Mouse (Mus musculus): ENCODE measurements around the gene Smug1.
A peak's percentile ranks its signal among the peaks of the same experiment; 100 is the strongest.

The Smug1 gene

DNA sequence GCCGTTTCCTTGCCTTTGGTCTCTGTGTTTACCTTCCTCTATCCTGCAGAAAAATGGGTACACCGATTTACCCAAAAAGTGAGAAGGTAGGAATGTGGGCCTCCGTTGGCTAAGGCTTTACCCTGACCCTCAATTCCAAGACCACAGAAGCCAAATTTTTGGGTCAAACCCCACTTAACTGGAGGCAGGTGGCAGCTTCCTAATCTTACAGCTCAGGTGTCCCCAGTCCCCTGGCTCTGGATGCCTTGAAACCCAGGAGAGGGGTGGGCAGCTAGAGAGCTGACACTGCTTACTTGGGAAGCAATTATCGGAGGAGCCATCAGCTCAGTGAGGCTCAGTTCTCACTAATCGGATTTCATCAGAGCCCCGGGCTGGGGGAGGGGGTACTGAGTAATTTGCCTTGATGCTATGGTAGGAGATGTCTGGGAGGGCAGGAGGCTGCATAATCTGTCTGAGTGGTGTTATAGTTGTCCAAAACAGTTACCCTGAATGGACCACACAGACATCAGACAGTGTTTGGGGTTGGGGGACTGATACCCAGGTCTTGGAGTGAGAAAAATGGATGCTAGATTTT, at the start of gene Smug1:
Gene Smug1, minus strand, starts transcription at position 51 of the 574 bp plus-strand sequence.
- no peak for DNase-seq (ENCODE audit: low read depth, low spot score)

DNA sequence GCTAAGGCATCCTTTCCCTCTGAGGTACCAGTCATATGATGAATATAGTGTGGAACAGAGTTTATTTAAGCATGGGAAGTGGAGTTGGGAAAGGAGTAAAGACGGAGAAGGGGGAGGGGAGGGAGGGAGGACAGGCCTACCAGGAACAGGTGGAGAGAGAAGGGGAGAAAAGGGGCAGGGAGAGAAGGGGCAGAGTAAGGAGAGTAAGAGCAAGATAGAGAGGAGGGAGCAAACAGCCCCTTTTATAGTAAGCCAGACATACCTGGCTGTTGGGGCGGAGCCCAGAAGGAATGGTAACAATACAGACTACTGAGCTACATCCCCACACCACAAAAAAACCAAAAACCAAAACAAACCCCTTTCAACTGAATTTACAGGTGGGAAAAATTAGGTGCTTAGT, 49.2 kb upstream of the Smug1 start:
- no peak for DNase-seq (ENCODE audit: low read depth, low spot score)

DNA sequence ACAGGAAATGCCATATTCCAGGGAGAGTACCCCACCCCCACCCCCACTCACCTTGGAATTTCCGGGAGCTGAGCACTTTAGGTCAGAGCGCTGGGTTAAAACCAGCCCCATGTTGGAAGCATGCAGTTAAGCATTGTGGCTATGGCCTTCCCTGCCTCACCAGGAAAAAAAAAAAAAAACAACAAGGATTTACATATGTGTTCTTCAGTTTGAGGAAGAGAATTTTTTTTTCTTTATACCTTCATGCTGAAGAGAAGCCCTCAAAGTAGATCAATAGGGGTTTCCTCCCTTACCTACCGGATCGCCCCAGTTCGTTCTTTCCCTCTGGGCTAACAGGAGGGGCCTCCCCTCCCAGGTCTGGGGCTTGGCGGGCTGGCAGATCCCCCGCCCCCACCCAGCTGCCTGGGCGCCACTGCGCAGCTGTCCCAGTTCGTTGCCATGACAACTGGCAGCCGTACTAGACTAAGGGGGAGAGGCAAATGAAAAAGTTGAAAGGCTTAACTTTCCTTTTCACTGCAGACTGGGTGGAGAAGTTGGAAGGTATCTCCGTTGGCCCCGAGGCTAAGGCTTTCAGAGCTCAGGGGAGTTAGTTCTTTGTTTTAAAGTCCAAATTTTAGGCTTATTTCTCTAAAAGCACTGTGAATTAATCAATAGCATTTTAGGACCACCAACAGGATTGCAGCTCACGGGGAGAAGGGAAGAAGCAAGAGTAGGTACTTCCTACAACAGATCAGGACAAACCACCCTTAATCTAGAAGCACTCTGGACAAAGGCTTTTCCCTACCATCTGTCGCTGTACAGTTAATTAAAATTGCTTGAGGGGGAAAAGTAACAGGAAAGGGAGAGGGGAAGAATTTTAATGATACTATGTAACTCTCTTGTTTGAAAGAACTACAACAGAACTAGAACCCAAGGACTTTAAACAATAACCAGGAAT, 48.3 kb upstream of the Smug1 start:
- peak; percentile 13 for DNase-seq (ENCODE audit: low read depth, low spot score)

DNA sequence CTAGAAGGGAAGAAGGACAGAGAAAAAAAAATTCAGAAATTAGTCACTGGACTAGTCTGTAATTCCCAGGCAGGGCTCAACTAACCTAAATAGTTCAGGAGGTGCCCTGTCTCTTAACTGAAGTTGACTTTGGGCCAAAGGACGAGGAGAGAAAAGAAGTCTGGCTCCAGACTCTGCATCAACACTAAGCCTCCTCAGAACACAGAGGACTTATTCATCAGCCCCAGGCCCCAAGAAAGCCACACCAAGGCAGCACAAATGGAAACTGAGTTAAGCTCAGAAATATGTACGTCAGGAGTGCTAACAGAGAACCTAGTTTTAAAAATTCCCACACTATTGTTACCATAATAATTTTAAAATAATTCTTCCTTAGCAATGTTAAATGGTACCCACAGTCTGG, 47.3 kb upstream of the Smug1 start:
- DNase-seq (ENCODE audit: low read depth, low spot score): no peak

DNA sequence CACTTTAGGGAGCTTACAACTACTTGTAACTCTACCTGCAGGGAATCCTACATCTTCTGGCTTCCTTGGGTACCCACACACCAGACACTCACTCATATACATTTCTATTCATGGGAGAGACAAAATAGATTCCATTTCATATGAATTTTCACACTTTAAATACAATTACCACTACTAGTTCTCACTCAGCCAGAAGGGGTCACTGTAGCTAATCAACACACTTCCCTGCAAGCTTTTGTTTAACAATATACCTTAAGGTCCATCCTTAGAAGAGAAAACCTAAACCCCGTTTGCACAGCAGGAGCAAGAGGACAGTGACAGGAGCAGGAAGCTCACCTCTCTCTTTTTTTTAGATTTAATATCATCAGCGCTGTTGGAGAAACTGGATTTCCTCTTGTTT, 38.3 kb upstream of the Smug1 start:
- no peak for DNase-seq (ENCODE audit: low read depth, low spot score)

DNA sequence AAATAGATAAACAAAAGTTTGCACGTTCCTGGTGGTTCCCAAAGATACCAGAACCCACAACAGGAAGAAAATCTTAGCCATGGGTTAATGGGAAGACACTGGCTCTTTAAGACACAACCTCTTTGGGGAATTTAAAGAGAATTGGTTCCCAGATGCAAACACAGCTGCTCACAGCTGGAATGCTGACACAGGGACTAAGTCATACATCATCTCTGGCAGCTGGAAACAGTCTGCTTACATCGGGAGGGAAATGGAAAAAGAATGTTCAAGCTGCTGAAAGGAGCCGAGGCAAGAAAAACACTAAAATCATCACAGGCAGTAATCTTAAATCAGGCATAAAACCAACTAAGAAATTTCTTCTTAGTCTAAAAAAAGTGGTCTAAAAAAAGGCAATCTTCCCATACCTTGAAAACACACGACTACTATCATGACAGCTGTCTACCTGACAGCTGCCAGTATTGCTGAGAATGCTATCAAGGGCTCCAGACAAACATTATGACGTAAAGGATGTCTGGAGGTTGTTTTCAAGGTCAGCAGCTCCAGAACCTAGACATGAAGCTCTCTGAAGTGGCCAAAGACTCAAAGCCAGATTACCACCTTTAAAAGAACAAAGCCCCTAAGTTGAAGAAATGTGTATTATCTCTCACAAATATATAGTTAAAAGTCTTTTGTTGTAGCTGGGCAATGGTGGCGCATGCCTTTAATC, 35.3 kb upstream of the Smug1 start:
- no peak for DNase-seq (ENCODE audit: low read depth, low spot score)

DNA sequence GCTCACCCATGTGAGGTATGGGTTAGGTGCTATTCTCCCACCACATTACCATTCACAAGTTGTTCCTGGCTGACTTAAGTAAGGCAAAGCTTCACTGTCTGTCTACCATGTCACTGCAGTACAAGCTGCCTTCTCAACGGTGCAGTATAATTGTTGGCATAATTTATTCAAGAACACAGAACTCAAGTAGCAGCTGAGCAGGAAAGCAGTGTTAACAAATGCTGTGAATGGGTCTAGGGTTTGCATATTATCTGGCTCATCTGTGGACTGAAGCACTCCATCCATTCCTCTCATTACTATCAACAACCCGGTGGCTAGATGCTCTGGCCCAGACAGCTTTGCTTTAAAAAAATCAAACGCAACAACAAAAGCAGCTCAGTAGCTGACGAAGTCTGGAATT, 30.9 kb upstream of the Smug1 start:
- no peak for DNase-seq (ENCODE audit: low read depth, low spot score)

DNA sequence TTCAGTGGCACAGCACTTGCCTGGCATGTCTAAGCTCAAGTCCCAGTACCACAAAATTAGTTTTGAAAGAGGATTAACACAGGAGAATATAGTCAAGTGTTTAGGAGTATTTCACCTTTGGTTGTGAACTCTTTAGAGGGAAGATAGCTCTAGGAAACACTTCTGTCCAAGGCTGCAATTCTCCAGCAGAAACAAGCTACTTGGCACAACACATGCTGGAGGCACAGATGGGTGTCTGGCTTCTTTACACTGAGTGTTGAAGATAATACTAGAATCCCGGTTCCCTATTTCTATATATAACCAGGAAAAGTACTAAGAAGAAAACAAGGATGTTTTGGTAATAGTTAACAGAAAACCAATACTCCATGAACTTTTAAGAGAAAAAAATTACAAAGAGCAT, 29.9 kb upstream of the Smug1 start:
- no peak for DNase-seq (ENCODE audit: low read depth, low spot score)

DNA sequence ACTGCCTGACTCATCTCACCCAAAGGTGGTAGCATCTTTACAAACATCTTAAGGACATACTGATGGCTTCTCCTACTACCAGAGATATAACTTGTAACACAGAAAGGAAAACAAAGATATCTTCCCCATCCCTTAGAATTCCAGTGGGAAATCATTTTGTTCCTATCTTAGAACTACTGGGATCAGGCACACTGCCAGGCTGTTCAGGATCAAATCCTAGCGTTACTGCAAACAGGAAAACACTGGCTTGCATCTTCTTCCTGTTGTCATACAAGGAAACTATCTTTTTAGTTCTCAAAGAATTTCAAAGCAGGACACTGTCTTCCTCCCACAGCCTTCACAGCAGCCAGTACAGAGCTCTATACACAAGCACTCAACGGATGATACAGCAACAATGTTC, 26.7 kb upstream of the Smug1 start:
- DNase-seq (ENCODE audit: low read depth, low spot score): no peak

DNA sequence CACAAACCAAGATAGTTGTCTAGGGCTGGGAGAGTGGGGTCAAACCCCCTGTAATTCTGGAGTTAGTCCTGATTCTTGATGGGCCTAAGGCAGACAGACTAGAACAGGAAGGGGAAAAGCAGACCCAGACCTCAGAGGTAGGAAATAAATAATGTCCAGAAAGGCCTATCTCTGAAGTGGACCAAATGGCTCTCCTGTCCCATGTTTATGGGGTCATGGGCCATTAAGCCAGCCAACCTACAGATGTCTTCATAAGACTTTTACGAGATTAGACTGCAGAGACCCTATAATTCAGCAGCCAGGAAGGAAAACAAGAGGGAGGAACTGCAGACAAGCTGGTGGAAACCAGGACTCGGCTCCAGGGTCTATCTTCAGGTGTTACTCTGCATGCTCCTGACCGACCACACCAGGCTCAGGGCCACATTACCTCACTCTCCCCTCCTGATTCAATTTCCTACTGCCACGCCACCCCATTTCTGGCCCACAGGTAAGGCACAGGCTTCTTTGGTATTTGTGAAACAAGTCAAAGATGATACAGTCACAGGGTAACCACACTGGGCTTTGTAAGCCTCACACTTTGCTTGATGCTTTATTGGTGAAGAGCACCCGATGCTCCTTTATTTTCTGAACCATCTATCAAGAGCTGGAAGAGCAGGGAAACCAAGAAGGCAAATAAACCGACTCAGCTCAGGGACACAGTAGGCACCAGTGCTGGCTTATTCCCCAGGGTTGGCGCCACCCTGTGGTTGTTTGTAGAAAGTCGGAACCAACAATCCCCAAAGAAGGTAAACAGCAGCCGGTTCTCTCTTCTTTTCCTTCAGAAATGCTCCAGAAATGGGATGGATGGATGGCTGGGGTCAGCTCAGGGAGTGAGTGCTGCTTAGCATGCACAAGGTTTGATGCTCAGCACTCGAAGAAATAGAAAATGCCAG, 23.9 kb upstream of the Smug1 start:
- DNase-seq (ENCODE audit: low read depth, low spot score): no peak

DNA sequence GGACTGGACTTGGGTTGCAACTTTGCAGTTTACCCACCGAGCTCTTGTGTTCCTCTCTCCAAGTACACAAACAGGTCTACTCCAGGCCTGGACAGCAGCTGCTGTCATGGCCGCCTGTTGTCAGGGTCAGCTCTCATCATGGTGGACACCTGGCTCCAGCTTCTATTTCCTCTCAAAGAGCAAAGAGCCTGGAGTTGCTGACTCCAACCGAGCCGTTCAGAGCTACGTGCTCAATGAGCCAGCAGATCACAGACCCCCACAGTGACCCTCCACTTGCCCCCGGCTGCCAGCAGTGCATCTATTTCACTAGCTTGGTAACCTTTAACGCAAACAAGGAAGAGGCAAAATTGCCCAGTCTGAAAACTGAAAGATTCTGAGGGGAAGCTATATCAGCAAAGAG, 23.2 kb upstream of the Smug1 start:
- no peak for DNase-seq (ENCODE audit: low read depth, low spot score)

DNA sequence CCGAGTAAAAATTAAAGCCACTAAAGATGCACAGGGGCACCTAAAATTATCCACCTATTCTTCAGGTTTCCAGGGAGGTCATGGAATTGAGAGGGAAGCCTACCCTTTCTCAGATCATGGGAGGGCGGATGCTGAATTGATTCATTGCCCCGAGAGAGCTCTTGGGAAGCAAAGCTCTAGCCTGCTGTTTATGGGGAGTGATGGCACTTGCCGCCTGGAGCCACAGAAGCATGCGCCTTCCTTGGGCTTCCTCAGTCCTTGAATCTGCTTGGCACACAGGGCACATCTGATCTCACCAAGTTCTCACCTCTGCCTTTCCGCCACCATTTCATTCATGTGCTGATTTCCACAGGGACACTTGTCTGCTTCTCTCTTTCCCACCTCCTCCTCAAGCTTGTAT, 20.9 kb upstream of the Smug1 start:
- DNase-seq (ENCODE audit: low read depth, low spot score): no peak

DNA sequence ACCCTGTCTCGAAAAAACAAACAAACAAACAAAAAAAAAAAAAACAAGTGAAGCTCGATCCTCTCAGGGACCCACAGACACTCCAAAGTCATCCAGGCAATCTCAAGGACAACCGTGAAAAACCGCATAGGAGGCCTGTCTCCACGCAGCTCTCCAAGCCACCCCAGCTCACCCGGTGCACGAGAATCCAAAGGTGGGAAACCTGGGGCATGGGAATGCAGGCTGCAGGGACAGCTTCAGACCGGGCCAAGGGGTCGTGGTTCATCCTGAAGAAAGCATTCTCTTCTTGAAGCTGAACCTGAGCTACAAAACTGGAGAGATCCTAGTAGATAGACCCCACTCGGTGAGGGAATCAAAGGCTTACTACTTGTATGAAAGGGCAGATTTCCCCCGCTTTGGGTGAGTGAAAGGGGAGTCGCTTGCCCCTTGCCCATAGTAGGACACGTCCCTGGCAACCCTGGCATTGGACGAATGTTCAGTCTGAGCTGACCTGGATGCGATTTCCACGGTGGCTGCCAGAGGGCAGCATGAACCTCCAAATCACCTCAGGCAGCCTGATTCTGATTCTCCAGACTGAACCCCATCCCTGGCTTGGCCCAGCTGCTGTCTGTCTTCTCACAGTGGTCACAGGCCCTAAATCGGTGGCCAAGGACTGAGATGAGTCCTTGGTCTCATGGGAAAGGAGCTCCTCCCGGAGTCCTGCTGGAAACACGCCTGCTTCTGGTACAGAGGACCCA, 18.7 kb upstream of the Smug1 start:
- no peak for DNase-seq (ENCODE audit: low read depth, low spot score)

DNA sequence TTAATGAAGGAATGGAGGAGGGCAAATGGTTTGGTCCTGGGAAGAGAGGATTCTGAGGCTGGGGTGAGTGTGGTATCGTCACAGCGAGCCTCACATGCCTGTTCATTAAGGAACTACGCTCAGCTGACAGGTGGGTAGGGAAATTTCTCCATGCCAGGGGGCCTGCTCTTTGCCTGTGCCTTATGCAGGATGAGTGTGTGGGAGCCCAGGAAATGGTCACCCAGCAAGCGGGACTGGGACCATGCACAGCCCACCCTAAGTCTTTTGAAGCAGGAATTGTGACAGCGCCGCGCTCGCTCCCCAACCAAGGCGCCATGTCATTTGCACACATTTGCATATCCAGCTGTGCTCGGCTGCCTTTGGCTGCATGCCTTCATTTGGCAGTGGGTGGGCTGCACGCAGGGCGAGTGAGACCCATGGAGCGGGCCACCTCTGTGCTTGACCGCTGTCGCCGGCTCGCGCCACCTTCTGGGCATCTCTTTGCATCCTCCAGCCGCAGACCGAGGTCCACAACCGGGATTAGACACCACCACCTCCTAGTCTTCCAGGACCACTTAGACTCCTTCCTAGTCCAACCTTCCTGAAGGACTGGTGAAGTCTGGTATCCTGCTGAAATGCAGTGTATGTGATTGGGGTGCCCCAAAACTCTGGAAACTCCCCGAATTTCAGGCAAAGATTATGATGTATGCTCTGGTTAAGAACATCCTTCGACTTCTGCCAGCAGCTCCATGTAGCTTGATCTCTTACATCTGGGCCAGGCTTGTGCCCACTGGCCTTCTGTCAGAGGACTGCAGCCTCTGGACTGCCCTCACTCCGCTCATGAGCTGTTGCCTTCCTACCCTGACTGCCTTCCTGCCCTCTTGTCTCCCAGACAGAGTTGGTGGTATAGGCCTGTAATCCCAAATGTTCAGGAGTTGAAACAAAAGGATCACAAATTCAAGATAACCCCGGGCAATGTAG, 17.0 kb upstream of the Smug1 start:
- DNase-seq (ENCODE audit: low read depth, low spot score): no peak

DNA sequence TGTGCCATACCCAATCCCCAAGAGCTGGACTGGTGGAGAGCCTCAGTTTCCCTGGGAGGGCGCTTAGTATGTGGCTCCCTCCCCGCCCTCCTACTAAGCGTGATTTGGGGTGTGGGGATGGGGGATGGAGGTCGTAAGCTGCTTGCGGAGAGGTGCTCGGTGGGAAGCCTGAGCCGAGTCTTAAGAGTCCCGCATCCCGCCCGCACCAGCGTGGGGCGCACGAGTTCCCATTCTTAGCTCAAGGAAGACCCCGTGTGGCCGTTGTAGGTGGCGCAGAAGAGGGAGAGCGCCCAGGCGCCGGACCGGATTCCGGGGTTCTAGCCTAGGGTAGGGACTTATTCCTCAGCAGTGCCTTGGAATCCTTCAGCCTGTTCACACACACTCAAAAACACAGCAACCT, 16.2 kb upstream of the Smug1 start:
- no peak for DNase-seq (ENCODE audit: low read depth, low spot score)

DNA sequence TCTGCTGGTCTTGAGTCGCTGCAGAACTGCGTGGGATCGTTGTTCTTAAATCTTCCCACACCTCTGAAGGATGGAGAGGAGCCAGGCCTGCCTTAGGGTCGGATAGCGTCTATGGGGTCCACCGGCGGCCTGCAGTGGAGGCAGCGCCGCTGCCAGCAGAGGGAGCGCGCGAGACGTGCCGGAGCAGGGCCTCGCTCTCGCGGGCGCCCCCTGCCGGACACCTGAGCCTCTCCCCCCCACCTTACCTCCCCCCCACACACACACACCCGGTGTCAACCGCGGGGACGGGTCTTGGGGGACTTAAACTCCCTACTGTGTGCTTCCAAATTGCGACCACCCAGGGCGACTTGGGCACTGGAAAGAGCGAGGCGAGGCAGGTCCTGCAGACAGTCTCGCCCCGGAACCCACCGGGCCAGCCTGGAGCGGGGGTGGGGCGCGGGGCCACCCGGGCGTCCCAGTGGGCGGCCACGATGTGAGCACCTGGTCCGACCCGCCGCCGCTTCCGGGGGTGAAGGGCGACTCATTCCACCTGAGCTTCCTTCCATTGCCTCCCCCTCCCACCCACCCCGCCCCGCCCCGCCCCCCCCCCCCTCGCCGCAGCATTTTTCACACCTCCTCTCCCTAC, 15.4 kb upstream of the Smug1 start:
- peak; percentile 52 for DNase-seq (ENCODE audit: low read depth, low spot score)

DNA sequence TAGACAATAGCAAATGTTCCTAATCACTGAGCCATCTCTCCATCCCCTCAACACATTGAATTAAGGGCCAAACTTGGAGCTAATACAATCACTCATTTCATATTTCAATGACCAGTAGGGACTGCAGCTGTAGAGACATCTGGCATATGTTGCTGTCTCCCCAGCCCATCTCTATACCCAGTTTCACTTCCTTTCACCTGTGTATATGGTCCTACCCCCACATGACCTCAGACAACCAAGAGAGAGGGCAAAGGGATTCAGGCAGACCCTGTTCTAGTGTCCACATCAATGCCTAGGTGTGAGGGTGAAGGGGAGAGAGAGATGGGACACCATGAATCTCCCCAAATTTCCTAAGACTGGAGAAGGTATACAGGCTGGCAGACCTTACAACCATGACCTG, 13.5 kb upstream of the Smug1 start:
- no peak for DNase-seq (ENCODE audit: low read depth, low spot score)

DNA sequence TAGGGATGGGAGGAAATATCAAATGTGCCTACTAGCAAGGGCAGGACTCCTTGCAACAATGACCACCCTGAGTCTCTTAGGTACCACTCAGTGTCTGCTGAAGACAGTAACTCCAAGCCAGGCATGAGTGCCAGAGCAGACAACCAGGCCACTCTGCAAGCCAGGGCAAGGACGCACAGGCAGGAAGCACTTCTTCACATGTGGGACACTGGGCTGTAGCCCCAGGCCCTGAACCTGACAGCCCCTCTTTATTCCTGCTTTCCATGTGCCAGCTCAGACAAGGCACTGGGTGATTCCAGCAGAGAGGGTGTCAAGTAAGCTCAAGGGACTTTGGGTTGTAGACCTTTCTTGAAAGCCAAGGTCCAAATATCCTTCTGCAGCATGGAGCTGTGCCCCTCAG, 11.9 kb upstream of the Smug1 start:
- no peak for DNase-seq (ENCODE audit: low read depth, low spot score)

DNA sequence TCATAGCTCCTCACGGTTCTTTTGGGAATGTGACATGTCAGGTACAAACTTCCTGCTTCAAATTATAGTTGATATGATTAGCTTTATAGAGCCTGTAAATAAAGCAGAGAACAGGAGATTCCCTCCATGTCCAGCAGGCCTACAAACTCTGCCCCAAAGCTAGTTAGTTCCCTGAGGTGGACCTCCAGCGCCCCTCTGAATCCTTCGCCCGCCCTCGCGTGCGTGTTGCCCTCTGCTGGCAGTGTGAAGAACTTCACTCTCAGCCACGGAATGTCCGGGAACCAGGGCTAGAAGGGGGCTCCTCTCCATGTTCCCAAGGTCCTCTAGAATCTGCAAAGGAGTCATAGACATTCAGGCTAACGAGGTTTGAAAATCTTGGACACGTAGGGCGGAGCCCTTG, 11.2 kb upstream of the Smug1 start:
- DNase-seq (ENCODE audit: low read depth, low spot score): no peak
